Mouse (Mus musculus): ENCODE measurements at regions not wholly inside any gene's neighbourhood (a gene's known extent, or its start where the extent isn't known, plus 50 kb on each side); places are given as distances from the start of the nearest gene placed in this dataset.
"Not testable (repeated sequence)": the region's sequence is repeated elsewhere in the genome, so short reads cannot be mapped to it uniquely, and the experiment has no call there.

GRCm38 (mm10) chr10:120726369-120726768 lies 172.5 kb downstream of the Msrb3 start:
- no peak for DNase-seq

DNA sequence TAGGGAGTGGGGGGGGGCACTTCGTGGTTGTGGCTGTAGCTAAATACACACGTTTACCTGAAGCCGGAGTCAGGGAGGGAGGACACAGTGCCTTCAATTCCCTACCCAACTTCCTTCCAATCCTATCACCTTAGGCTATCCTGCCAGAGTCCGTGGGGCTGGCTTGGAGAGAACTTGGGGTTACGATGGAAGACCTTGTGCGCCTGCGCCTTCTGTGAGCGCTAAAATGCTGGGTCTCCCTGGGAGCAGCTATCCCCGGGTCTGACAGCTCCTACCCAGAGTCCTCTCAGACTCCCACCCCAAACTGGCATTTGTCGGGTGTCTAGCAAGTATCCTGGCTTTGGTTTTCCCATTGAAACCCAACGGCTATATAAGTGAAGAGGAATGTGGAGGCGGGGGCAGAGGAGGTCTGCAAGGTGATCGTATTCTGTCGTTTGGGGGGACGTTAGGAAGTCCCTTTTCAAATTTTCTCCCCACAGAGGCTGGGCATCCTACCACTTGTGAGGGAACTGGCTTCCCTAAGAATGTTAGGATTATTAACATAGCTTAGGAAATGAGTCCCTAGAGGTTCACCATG lies 176.9 kb downstream of the Msrb3 start:
- DNase-seq: no peak

DNA sequence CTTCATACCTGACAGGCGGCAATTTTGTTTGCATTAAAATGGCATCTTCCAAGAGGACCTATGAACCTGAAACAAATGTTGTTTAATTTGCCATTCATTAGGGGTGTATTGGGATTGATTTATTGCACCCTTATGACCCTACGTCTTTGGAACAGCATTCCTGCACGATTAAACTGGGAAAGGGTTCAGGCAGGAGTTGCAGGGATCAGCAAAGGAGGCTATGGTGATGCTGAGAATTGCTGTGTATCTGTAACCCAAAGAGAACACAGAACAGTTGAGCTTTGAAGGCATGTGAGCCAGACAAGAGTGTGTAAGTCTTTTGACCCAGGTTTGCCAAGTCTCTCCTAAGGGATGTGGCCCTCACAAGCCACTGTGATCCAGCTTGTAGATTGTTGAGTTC lies 177.9 kb downstream of the Msrb3 start:
- no peak for DNase-seq

DNA sequence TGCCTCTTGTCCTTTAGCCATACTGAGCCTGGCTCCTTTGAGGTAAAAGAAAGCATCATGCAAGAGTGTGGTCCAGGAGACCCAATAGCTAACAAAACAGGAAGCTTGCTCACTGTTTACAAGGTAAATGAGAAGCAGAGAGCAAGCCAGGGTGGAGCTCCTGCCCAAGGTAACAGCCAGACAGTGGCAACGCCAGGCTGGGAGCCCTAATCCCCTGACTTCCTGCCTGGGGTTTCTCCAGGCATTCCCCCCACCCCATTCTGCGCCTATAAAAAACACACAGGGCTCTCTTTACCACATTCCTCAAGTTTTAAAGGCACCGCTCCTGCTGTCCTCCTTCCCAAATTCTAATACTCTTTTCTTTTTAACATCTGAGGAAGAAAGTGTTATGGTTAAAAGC lies 178.8 kb downstream of the Msrb3 start:
- DNase-seq: no peak

- peak; percentile 21 for DNase-seq
Measured at GRCm38 (mm10) chr10:120717159-120717567, 181.7 kb downstream of the Msrb3 start.

- no peak for DNase-seq
Measured at GRCm38 (mm10) chr10:120716391-120716790, 182.5 kb downstream of the Msrb3 start.

DNA sequence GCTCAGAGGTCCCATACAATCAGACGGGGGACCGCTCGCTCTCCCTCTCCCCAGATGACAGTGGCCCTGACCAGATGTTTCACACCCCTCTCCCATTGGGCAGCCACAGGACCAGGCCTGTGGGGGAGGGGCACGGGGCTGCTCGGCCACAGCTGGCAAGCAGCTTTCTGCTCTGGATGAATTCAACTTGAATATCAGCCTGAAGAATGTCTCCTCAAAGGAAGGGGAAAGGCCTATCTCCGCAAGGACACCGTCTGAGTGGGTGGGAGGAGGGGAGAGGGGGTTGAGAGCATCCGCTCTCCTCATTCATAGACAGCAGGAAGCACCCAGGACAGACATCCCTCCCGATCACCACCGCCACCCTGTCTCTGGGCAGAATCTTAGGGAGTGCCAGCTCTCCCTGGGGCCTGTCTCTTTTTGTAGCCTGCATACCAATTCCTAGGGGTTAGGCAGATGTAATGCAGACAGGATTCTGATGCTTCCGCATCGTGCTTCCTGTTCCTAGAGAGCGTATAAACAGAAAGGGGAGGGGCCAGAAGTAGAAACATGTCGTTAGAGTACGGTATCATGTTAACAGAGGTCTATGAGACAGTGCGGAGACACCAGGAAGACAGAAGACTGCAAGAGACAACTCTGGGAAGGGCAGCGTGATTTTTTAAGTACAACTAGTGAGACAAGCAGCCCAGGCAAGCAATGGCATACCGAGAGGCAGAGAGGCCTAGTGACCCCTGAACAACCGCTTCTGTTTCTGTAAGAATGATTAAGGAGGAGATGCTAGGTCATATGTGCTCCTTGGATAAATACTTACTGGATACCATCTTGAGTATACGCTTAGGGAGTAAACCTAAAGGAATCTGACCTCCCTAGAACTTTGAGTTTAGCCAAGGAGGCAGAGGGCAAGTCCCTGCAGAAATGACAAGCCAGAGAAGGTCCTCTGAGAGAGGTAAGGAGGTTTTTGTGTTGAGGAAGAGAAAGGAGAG lies 190.8 kb downstream of the Msrb3 start:
- DNase-seq: no peak

DNA sequence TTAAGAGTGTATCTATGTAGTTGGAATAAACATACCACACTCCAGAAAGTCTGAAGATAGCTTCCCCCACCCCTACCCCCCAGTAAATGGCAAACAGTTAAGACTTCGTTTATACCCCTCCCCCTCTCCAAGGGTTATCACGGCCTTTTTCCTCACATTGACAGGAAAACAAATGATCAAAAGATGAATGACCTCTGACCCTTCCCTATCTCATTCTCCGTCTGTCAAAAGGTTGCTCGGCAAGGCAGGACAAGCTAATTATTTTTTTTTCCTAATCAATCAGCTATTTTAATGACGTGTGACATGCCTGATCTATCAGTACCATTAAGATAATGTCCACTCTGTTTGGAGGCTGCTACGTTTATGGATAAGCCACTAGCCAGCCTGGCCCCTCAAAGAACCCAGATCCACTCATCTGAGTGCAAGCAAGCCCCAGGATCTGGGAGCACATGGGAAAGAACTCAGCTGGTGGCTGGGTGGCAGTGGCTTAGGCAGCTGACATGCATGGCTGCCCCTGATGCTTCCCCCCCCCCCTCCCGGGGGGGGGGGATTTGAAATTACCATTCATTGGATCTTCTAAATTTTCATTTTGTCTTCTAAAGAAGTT lies 192.1 kb downstream of the Msrb3 start:
- no peak for DNase-seq

- peak; percentile 34 for DNase-seq
Measured at GRCm38 (mm10) chr10:120701833-120702232, 197.1 kb downstream of the Msrb3 start.

DNA sequence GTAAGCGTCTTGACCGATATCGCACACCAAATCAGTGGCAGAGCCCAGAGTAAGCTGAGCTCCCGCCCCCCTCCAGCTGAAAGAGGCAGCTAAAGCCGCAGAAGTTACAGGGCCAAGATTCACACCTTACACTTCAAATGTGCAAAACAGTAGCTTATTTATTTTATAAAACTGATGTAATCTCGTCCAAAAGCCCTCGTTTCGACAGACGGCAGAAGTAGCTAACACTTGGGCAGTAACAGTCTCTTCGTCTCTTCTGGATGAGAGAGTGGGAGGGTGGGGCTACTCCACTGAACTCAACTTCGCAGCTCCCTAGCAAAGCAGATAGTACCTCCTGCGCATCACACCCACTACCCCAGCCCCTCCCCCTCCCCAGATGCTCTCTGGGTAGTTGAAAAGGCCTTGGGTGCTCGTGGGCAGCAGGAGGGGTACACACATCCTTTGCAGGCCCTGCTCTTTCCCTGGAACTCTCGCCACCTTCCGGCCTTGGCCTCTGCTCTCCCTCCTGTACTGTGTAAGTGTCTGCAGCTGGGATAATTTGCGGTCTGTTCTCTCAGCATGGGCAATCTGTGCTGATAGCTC lies 201.5 kb downstream of the Msrb3 start:
- DNase-seq: no peak

- no peak for DNase-seq
Measured at GRCm38 (mm10) chr10:120696481-120696880, 202.4 kb downstream of the Msrb3 start.

DNA sequence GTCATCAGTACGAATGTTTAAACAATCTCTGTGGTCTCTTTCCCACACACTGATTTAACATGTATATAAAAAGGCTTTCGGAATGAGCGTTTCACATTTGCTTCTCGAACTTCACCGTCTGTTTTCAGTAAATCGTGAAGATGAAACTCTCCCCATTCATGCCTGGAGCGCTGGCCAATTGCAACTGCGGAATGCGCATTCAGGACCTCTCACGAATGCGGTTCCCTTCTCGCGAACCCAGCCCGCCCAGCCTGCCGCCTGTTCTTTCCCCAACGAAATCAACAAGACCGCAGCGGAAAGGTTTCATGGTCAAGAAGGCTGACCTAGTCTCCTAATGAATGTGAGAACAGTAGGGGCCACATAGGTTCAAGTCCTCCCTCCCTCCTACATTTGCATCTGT lies 204.4 kb downstream of the Msrb3 start:
- no peak for DNase-seq

DNA sequence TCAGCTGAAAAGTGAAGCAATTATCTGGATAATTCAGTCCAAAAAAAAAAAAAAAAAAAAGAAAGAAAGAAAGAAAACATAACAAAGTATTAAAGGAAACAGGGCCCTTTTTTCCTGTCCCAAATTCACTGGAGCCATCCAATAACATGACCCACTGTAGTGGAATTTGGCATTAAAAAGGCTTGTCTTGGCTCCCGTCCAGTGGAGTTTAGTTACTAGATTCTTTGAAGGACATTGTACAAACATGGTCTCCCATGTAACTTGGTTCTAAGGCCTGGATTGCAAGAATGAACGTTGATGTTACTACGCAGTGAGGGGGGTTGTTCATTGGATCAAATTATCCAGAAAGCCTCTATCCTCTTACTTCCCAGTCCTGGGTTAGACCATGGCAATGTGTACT lies 207.4 kb downstream of the Msrb3 start:
- no peak for DNase-seq

DNA sequence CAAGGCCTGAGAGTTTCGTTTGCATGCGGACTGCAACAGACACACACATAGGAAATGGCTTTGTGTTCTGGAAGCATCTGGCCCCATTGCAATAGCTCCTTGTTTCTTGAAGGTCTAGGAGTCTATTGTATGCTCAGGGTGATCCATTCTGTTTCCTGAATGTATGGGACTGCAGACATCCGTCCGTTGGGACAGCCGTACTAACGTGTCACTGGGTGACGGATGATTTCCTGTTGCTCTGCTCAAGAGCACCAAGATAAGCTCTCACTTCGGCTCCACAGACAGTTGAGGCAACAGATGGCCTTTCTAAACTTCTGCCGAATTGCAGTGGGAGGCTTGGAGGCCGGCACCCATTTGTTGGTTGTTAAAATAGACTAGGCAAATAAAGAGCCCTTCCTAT lies 209.9 kb upstream of the Hmga2 start:
- no peak for DNase-seq

- DNase-seq: no peak
Measured at GRCm38 (mm10) chr10:120682021-120682420, 205.8 kb upstream of the Hmga2 start.

- no peak for DNase-seq
Measured at GRCm38 (mm10) chr10:120679982-120680381, 203.7 kb upstream of the Hmga2 start.

DNA sequence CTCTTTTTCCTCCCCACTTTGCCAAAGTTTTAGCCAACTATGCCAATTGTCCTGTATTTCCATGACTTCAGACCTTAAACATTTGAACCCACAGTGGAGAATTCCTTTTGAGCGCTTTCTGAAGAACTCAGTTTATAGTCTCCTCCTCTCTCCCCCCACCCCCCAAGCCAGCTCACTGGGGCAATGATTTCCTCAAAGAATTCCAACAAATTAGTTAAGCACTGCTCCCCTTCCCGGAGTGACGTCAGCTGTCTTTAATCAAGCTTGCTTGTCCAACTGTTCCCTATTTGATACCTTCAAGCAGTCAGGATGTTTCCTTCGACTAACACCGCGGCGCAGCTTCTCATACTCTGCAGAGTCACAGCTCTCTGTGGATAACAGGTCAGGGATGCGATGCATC lies 202.0 kb upstream of the Hmga2 start:
- no peak for DNase-seq

GRCm38 (mm10) chr10:120675369-120675768 lies 199.1 kb upstream of the Hmga2 start:
- no peak for DNase-seq

DNA sequence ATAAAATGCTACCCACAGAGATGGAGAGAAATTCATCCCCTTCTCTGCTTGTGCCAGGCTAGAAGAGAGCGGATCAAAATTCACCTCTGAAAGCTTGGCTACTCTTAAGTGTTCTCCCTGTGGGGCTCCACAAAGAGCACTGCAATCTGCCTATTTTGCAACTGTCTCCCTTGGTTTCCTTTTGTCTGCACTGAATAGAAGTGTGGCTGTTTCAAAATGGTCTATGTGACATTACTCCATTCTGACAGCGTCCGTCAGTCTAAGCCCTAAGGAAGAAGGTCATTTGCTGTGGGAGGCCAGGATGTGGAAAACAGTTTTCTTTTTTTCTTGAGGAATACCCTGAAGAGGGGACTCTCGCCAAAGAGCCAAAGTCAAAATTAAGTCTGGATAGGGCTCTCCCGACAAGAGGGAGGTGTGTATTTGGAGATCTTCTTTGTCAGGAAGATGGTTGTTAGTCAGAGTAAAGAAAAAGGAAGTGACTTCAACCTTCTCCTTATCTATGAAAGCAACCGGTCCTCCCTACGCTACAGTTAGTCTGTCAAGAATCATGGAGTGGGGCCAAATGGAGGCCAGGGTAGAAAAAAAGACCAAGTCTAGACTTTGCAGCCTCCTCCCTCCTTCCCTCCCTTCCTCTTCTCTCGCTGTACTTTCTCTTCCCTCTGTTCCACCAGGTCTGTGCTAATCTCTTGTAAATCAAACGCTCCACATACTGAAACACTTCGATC lies 198.2 kb upstream of the Hmga2 start:
- no peak for DNase-seq

- DNase-seq: not testable (repeated sequence)
Measured at GRCm38 (mm10) chr10:120667678-120668031, 191.4 kb upstream of the Hmga2 start.

DNA sequence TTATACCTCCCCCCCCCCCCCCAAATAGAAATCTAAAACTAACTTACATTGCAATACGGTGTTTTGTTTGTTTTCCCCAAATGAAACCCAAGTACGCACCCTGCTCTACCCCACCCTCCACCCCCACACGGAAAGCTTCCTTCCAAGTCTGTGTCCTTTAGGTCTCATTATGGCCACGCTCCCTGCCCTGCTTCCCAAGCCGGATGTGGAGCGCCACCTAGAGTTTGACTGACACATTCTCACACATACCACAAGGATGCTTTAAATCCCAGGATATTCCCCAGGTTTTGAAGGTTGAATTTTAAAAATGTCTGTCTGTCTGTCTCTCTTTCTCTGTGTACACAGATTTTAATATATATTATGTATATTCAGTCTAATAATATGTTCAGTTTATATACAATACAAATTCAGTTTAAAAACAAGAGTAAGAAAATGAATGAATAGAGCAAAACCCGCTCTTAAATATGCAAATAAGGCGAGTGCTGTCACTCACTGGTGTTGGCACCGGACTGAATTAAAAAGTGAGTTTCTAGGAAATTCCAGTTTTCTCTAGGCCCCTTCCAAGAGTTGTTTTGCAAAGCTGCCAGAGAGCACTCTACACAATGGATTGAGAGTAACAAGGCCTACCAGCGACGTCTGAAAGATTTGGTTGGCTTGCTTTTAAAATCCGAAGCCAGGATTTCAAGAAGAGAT lies 190.9 kb upstream of the Hmga2 start:
- DNase-seq: peak; percentile 50

Measured in gastrocnemius, postnatal 25 days (tissue).